Mouse (Mus musculus) lung, postnatal 10 days (tissue): ENCODE measurements around the gene Canx.

Experiments
- DNase-seq: peaks from one replicate; pipeline ENCODE4 v3.0.0; 2021

Canx gene

GRCm38 (mm10) chr11:50272819-50273218 lies 52.7 kb downstream of the Canx start:
- DNase-seq: no peak

GRCm38 (mm10) chr11:50269885-50270284 lies 55.6 kb downstream of the Canx start:
- no peak for DNase-seq

GRCm38 (mm10) chr11:50269163-50269562 lies 56.3 kb downstream of the Canx start:
- peak; percentile 61 for DNase-seq

- DNase-seq: no peak
Observed at GRCm38 (mm10) chr11:50266997-50267396, 58.5 kb downstream of the Canx start.

- peak; percentile 45 for DNase-seq
Observed at GRCm38 (mm10) chr11:50265931-50266330, 59.5 kb downstream of the Canx start.

- peak; percentile 64 for DNase-seq
Observed at GRCm38 (mm10) chr11:50263198-50263597, 62.3 kb downstream of the Canx start.

- DNase-seq: peak; percentile 53
Observed at GRCm38 (mm10) chr11:50262020-50262419, 63.5 kb downstream of the Canx start.

- no peak for DNase-seq
Observed at GRCm38 (mm10) chr11:50258310-50258709, 67.2 kb downstream of the Canx start.

GRCm38 (mm10) chr11:50256615-50257014 lies 68.9 kb downstream of the Canx start:
- DNase-seq: no peak

- peak; percentile 37 for DNase-seq
Observed at GRCm38 (mm10) chr11:50254010-50254580, 71.4 kb downstream of the Canx start.

GRCm38 (mm10) chr11:50253393-50253792 lies 72.1 kb downstream of the Canx start:
- DNase-seq: no peak

GRCm38 (mm10) chr11:50252684-50253265 lies 72.7 kb downstream of the Canx start:
- DNase-seq: no peak

- DNase-seq: peak; percentile 47
Observed at GRCm38 (mm10) chr11:50252166-50252565, 73.3 kb downstream of the Canx start.

GRCm38 (mm10) chr11:50248473-50249171 lies 76.9 kb downstream of the Canx start:
- DNase-seq: no peak

GRCm38 (mm10) chr11:50245269-50245668 lies 80.2 kb downstream of the Canx start:
- DNase-seq: no peak
